Mouse (Mus musculus) heart, embryonic 15.5 days (tissue): ENCODE results near the gene Dhx34. TPM values are rescaled to one million over a fixed set of nuclear protein-coding genes. Genes with fewer than 3 reads are reported as not detected.
A peak's percentile ranks its signal among the peaks of the same experiment; 100 is the strongest.
"Not testable (repeated sequence)": the region's sequence is repeated elsewhere in the genome, so short reads cannot be mapped to it uniquely, and the experiment has no call there.

Experiments
- ATAC-seq: fragments of 200-750 bp; cut with Nextera tagmentation; replicated peaks from 2 replicates; pipeline ENCODE4 v1.8.0; 2017; ENCODE audit warnings: low read depth, moderate TSS enrichment; ENCODE audit not compliant: insufficient number of reproducible peaks, insufficient read depth, low FRiP score
- H3K27ac ChIP-seq: fragments of 300-500 bp; sonication (generic); 2 replicates; pipeline ENCODE4 v1.5.1; 2015; ENCODE audit warnings: mild to moderate bottlenecking, inconsistent platforms
- H3K27me3 ChIP-seq: fragments of 300-500 bp; sonication (generic); 2 replicates; pipeline ENCODE4 v1.6.1; 2015; ENCODE audit warnings: inconsistent platforms
- H3K36me3 ChIP-seq: fragments of 300-500 bp; sonication (generic); 2 replicates; pipeline ENCODE4 v1.6.1; 2015; ENCODE audit warnings: mild to moderate bottlenecking, inconsistent platforms
- H3K4me1 ChIP-seq: fragments of 300-500 bp; sonication (generic); replicated peaks from 2 replicates; pipeline ENCODE4 v1.6.1; 2015; ENCODE audit warnings: inconsistent platforms
- H3K4me2 ChIP-seq: fragments of 300-500 bp; sonication (generic); 2 replicates; pipeline ENCODE4 v1.6.1; 2015; ENCODE audit warnings: inconsistent platforms, mild to moderate bottlenecking, moderate library complexity
- H3K4me3 ChIP-seq: fragments of 300-500 bp; sonication (generic); 2 replicates; pipeline ENCODE4 v1.5.1; 2015; ENCODE audit warnings: mild to moderate bottlenecking, inconsistent platforms
- H3K9ac ChIP-seq: fragments of 300-500 bp; sonication (generic); 2 replicates; pipeline ENCODE4 v1.6.1; 2015; ENCODE audit warnings: mild to moderate bottlenecking, inconsistent platforms
- H3K9me3 ChIP-seq: fragments of 300-500 bp; sonication (generic); replicated peaks from 2 replicates; pipeline ENCODE4 v1.6.1; 2016; ENCODE audit warnings: inconsistent platforms
- WGBS: fragments of 180-500 bp; shearing (Covaris S2); methylation state at CpG from one replicate; pipeline ENCODE4 v1.1.7; 2015; ENCODE audit warnings: mixed read lengths; 5-methylcytosine and 5-hydroxymethylcytosine counted together
- polyA plus RNA-seq: library from polyadenylated mRNA; unstranded; fragments of >200 nt; fragmentation: Nextera tagmentation; extraction: Ambion mirVana; gene quantifications from 2 replicates; pipeline ENCODE4 v1.2.1, GENCODE M21; 2015

The Dhx34 gene
- polyA plus RNA-seq = 7.6 and 12.4 TPM in 2 replicates

- Histone ChIP-seq H3K27me3 (no peaks in the 10 kb centered on the region; the same call in 1 of the 2 replicates), H3K9ac (peak within 1 kb of the TSS; percentile 71), H3K9me3 (no peaks in the 10 kb centered on the region), H3K4me3 (peak within 1 kb of the TSS; percentile 63), H3K4me1 (peaks cover 7% of the 10 kb centered on the region), H3K27ac (peak within 1 kb of the TSS; percentile 70), H3K4me2 (peak within 1 kb of the TSS; percentile 66), H3K36me3 (peaks cover 13% of the 10 kb centered on the region; the same call in 1 of the 2 replicates)
- peak; percentile 93 for ATAC-seq
- WGBS = 1% methylated on average over 34 of the region's 34 CpGs
Observed at GRCm38 (mm10) chr7:16221582-16222272, at the start of gene Dhx34. Gene Dhx34 (minus strand): TSS chr7:16222037.

GRCm38 (mm10) chr7:16271139-16271538 lies 49.3 kb upstream of the Dhx34 start:
- Histone ChIP-seq H3K4me3 (no peak overlapping the region), H3K9me3 (no peaks in the 10 kb centered on the region), H3K4me2 (no peak overlapping the region), H3K36me3 (peaks cover 11% of the 10 kb centered on the region), H3K27me3 (no peaks in the 10 kb centered on the region), H3K27ac (no peak overlapping the region), H3K9ac (no peak overlapping the region), H3K4me1 (peaks cover 24% of the 10 kb centered on the region)
- ATAC-seq = no peak
- 60% methylated on average over 1 of the region's 1 CpGs for WGBS

GRCm38 (mm10) chr7:16266593-16266992 lies 44.8 kb upstream of the Dhx34 start:
- not testable (repeated sequence) for ATAC-seq, H3K4me3 ChIP-seq, H3K27ac ChIP-seq, H3K4me2 ChIP-seq, H3K27me3 ChIP-seq, H3K4me1 ChIP-seq, H3K9ac ChIP-seq, H3K9me3 ChIP-seq, H3K36me3 ChIP-seq
- WGBS = 75% methylated on average over 7 of the region's 7 CpGs

- no peaks in the 10 kb centered on the region for H3K36me3 ChIP-seq
- no peak for ATAC-seq
- no peaks in the 10 kb centered on the region for H3K9me3 ChIP-seq
- 83% methylated on average over 11 of the region's 11 CpGs for WGBS
- no peak overlapping the region for H3K9ac ChIP-seq
- no peak overlapping the region for H3K4me3 ChIP-seq
- no peaks in the 10 kb centered on the region for H3K27me3 ChIP-seq
- H3K4me2 ChIP-seq = no peak overlapping the region
- H3K4me1 ChIP-seq = no peaks in the 10 kb centered on the region
- no peak overlapping the region for H3K27ac ChIP-seq
Observed at GRCm38 (mm10) chr7:16265856-16266255, 44.0 kb upstream of the Dhx34 start.

GRCm38 (mm10) chr7:16263843-16264242 lies 42.0 kb upstream of the Dhx34 start:
- WGBS = 67% methylated on average over 5 of the region's 5 CpGs

GRCm38 (mm10) chr7:16263015-16263787 lies 41.4 kb upstream of the Dhx34 start:
- no peak overlapping the region for H3K4me2 ChIP-seq
- H3K9me3 ChIP-seq = no peaks in the 10 kb centered on the region
- WGBS = 29% methylated on average over 8 of the region's 8 CpGs
- H3K4me3 ChIP-seq = no peak overlapping the region
- ATAC-seq = no peak
- no peaks in the 10 kb centered on the region for H3K36me3 ChIP-seq
- H3K4me1 ChIP-seq = no peaks in the 10 kb centered on the region
- H3K27ac ChIP-seq = no peak overlapping the region
- H3K27me3 ChIP-seq = no peaks in the 10 kb centered on the region
- no peak overlapping the region for H3K9ac ChIP-seq

More at GRCm38 (mm10) chr7:16263843-16264242, 42.0 kb upstream of the Dhx34 start:
- no peak overlapping the region for H3K4me2 ChIP-seq
- no peaks in the 10 kb centered on the region for H3K36me3 ChIP-seq
- no peak for ATAC-seq
- H3K4me1 ChIP-seq = no peaks in the 10 kb centered on the region
- no peak overlapping the region for H3K4me3 ChIP-seq
- no peak overlapping the region for H3K27ac ChIP-seq
- no peaks in the 10 kb centered on the region for H3K9me3 ChIP-seq
- H3K27me3 ChIP-seq = no peaks in the 10 kb centered on the region
- no peak overlapping the region for H3K9ac ChIP-seq

- Histone ChIP-seq H3K27me3 (no peaks in the 10 kb centered on the region), H3K4me1 (no peaks in the 10 kb centered on the region), H3K27ac (no peak overlapping the region), H3K4me3 (no peak overlapping the region), H3K4me2 (no peak overlapping the region), H3K9ac (no peak overlapping the region), H3K36me3 (no peaks in the 10 kb centered on the region), H3K9me3 (no peaks in the 10 kb centered on the region)
- ATAC-seq = no peak
- 50% methylated on average over 1 of the region's 1 CpGs for WGBS
Observed at GRCm38 (mm10) chr7:16261097-16261496, 39.3 kb upstream of the Dhx34 start.

- H3K4me2 ChIP-seq = no peak within 1 kb of the TSS
- WGBS = 79% methylated on average over 5 of the region's 5 CpGs
- H3K4me1 ChIP-seq = no peaks in the 10 kb centered on the region
- no peak within 1 kb of the TSS for H3K9ac ChIP-seq
- H3K36me3 ChIP-seq = no peaks in the 10 kb centered on the region
- no peak for ATAC-seq
- H3K27ac ChIP-seq = no peak within 1 kb of the TSS
- H3K27me3 ChIP-seq = no peaks in the 10 kb centered on the region
- H3K4me3 ChIP-seq = no peak within 1 kb of the TSS
- no peaks in the 10 kb centered on the region for H3K9me3 ChIP-seq
Observed at GRCm38 (mm10) chr7:16259110-16259590, 37.3 kb upstream of the Dhx34 start, which contains the start of gene C5ar1. Gene C5ar1 (minus strand): TSS chr7:16259540.

- Histone ChIP-seq H3K9me3 (no peaks in the 10 kb centered on the region), H3K4me2 (no peak overlapping the region), H3K27me3 (no peaks in the 10 kb centered on the region), H3K27ac (no peak overlapping the region), H3K4me3 (no peak overlapping the region), H3K36me3 (no peaks in the 10 kb centered on the region), H3K9ac (no peak overlapping the region), H3K4me1 (no peaks in the 10 kb centered on the region)
- ATAC-seq = no peak
- WGBS = 77% methylated on average over 11 of the region's 11 CpGs
Observed at GRCm38 (mm10) chr7:16257830-16258229, 36.0 kb upstream of the Dhx34 start.

- 75% methylated on average over 4 of the region's 4 CpGs for WGBS
- H3K9ac ChIP-seq, H3K36me3 ChIP-seq, H3K4me3 ChIP-seq, H3K9me3 ChIP-seq, H3K27me3 ChIP-seq, H3K27ac ChIP-seq, H3K4me1 ChIP-seq, H3K4me2 ChIP-seq, ATAC-seq: not testable (repeated sequence)
Observed at GRCm38 (mm10) chr7:16255963-16256362, 34.1 kb upstream of the Dhx34 start.

- WGBS = 31% methylated on average over 4 of the region's 4 CpGs
Observed at GRCm38 (mm10) chr7:16254195-16254594, 32.4 kb upstream of the Dhx34 start.

More at GRCm38 (mm10) chr7:16254195-16254594, 32.4 kb upstream of the Dhx34 start:
- Histone ChIP-seq H3K4me2 (no peak overlapping the region), H3K9me3 (no peaks in the 10 kb centered on the region), H3K4me1 (no peaks in the 10 kb centered on the region), H3K9ac (no peak overlapping the region), H3K36me3 (no peaks in the 10 kb centered on the region), H3K27me3 (no peaks in the 10 kb centered on the region), H3K27ac (no peak overlapping the region), H3K4me3 (no peak overlapping the region)
- ATAC-seq = no peak
